Mouse (Mus musculus): ENCODE measurements around the gene Ccdc7a. TPM values are rescaled to one million over a fixed set of nuclear protein-coding genes. Genes with fewer than 3 reads are reported as not detected.

Ccdc7a gene
- polyA plus RNA-seq, 1 experiment from 2014 or later = not detected

DNA sequence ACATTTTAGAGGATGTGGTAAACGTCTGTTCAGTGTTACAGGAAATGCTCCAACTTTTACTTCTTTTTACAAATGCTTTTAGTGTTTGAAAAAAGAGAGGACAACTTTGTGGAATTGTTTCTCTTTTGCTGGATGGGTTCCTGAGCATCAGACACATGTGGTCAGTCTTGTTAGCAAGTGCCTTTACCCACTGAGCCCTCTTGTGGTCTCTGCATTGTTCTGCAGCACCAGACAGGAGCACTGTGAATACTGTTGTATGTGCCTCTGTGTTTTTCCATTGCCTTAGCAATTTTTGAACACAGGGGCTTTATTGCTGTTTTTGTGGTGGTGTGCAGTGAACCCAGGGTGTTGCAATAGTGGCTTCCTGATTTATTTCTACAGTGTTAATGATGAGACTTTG is 340.5 kb downstream of the Ccdc7a start:
- Histone ChIP-seq H3K36me3 (peaks cover 72% of the 10 kb centered on the region), H3K4me3 (no peak overlapping the region), H3K27me3 (ENCODE audit: insufficient read depth, poor library complexity, severe bottlenecking) (no peaks in the 10 kb centered on the region), H3K9me3 (no peaks in the 10 kb centered on the region), H3K4me1 (no peaks in the 10 kb centered on the region), H3K27ac (no peak overlapping the region)
- no peak for DNase-seq (ENCODE audit: low spot score)
- WGBS = 58% methylated on average over 1 of the region's 1 CpGs

- Histone ChIP-seq H3K4me1 (no peaks in the 10 kb centered on the region), H3K4me3 (no peak overlapping the region), H3K27ac (no peak overlapping the region), H3K36me3 (peaks cover 91% of the 10 kb centered on the region), H3K27me3 (ENCODE audit: insufficient read depth, poor library complexity, severe bottlenecking) (no peaks in the 10 kb centered on the region), H3K9me3 (no peaks in the 10 kb centered on the region)
- no peak for DNase-seq (ENCODE audit: low spot score)
Measured at GRCm38 (mm10) chr8:128716184-128716583, 349.1 kb downstream of the Ccdc7a start.

- Histone ChIP-seq H3K4me3 (no peak overlapping the region), H3K27me3 (ENCODE audit: insufficient read depth, poor library complexity, severe bottlenecking) (no peaks in the 10 kb centered on the region), H3K4me1 (no peaks in the 10 kb centered on the region), H3K9me3 (no peaks in the 10 kb centered on the region), H3K27ac (no peak overlapping the region), H3K36me3 (peaks cover 70% of the 10 kb centered on the region)
- 46% methylated on average over 3 of the region's 3 CpGs for WGBS
- DNase-seq (ENCODE audit: low spot score) = peak; percentile 82
Measured at GRCm38 (mm10) chr8:128709261-128709660, 356.1 kb downstream of the Ccdc7a start.

GRCm38 (mm10) chr8:128704836-128705235 is 360.5 kb downstream of the Ccdc7a start:
- Histone ChIP-seq H3K27me3 (ENCODE audit: insufficient read depth, poor library complexity, severe bottlenecking) (no peaks in the 10 kb centered on the region), H3K9me3 (no peaks in the 10 kb centered on the region), H3K36me3 (peaks cover 30% of the 10 kb centered on the region), H3K4me1 (peaks cover 14% of the 10 kb centered on the region; the same call in 1 of the 2 replicates), H3K27ac (no peak overlapping the region), H3K4me3 (no peak overlapping the region)
- WGBS = 89% methylated on average over 2 of the region's 2 CpGs
- no peak for DNase-seq (ENCODE audit: low spot score)

DNA sequence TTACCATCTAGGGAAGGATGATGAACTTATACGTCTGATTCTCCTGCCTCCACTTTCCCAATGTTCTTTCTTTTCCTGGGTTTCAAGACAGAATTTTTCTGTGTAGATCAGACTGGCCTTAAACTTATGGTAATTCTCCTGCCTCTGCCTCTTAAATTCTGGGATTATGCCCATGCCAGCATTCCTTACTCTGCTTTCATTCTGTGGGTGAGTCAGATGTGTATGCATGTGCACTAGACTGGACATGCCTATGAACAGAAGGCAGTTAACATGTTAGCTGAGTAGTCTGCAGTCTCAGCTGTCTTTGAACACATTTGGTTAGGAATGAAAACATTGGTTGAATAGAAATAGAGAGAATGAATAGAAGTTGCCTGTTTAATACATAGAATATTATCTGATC is 360.9 kb downstream of the Ccdc7a start:
- peaks cover 19% of the 10 kb centered on the region; the same call in 1 of the 2 replicates for H3K4me1 ChIP-seq
- 82% methylated on average over 1 of the region's 1 CpGs for WGBS
- no peak overlapping the region for H3K4me3 ChIP-seq
- no peaks in the 10 kb centered on the region for H3K9me3 ChIP-seq
- DNase-seq (ENCODE audit: low spot score) = no peak
- peaks cover 30% of the 10 kb centered on the region for H3K36me3 ChIP-seq
- no peaks in the 10 kb centered on the region for H3K27me3 ChIP-seq (ENCODE audit: insufficient read depth, poor library complexity, severe bottlenecking)
- H3K27ac ChIP-seq = no peak overlapping the region

- Histone ChIP-seq H3K4me3 (no peak overlapping the region), H3K36me3 (0 out of 2 replicates have a peak, but pooled peaks cover 3% of the 10 kb centered on the region), H3K27ac (no peak overlapping the region), H3K27me3 (ENCODE audit: insufficient read depth, poor library complexity, severe bottlenecking) (no peaks in the 10 kb centered on the region), H3K4me1 (peaks cover 27% of the 10 kb centered on the region), H3K9me3 (no peaks in the 10 kb centered on the region)
- WGBS = 68% methylated on average over 3 of the region's 3 CpGs
- DNase-seq (ENCODE audit: low spot score) = no peak
Measured at GRCm38 (mm10) chr8:128697945-128698344, 367.4 kb downstream of the Ccdc7a start.

- H3K4me3 ChIP-seq = no peak overlapping the region
- DNase-seq (ENCODE audit: low spot score) = no peak
- H3K27me3 ChIP-seq (ENCODE audit: insufficient read depth, poor library complexity, severe bottlenecking) = no peaks in the 10 kb centered on the region
- 93% methylated on average over 1 of the region's 1 CpGs for WGBS
- no peak overlapping the region for H3K27ac ChIP-seq
- no peaks in the 10 kb centered on the region for H3K9me3 ChIP-seq
- 0 out of 2 replicates have a peak, but pooled peaks cover 3% of the 10 kb centered on the region for H3K36me3 ChIP-seq
- H3K4me1 ChIP-seq = peaks cover 25% of the 10 kb centered on the region
Measured at GRCm38 (mm10) chr8:128696701-128697397, 368.5 kb downstream of the Ccdc7a start.

GRCm38 (mm10) chr8:128690056-128690455 is 375.3 kb downstream of the Ccdc7a start:
- 89% methylated on average over 1 of the region's 1 CpGs for WGBS
- no peak overlapping the region for H3K4me3 ChIP-seq
- H3K27ac ChIP-seq = no peak overlapping the region
- no peaks in the 10 kb centered on the region for H3K9me3 ChIP-seq
- peaks cover 17% of the 10 kb centered on the region for H3K4me1 ChIP-seq
- H3K27me3 ChIP-seq (ENCODE audit: insufficient read depth, poor library complexity, severe bottlenecking) = no peaks in the 10 kb centered on the region
- DNase-seq (ENCODE audit: low spot score) = no peak
- H3K36me3 ChIP-seq = no peaks in the 10 kb centered on the region

DNA sequence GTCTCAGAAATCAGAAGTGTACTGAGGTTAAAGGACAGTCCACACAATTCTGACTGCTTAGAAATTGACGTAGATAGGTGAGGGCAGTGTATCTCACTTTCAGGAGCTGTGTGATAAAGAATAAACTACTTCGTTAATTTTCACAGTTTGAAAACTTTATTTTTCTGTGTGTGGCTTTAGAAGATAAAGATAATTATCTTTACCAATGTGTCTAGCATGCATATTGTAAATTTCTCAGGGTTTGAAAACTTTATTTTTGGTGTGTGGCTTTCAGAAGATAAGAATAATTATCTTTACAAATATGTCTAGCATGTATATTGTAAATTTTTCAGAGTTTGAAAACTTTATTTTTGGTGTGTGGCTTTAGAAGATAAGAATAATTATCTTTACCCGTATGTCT is 376.6 kb downstream of the Ccdc7a start:
- H3K9me3 ChIP-seq = no peaks in the 10 kb centered on the region
- H3K36me3 ChIP-seq = no peaks in the 10 kb centered on the region
- DNase-seq (ENCODE audit: low spot score) = no peak
- no peak overlapping the region for H3K4me3 ChIP-seq
- WGBS = 65% methylated on average over 3 of the region's 3 CpGs
- H3K4me1 ChIP-seq = peaks cover 17% of the 10 kb centered on the region
- H3K27ac ChIP-seq = no peak overlapping the region
- no peaks in the 10 kb centered on the region for H3K27me3 ChIP-seq (ENCODE audit: insufficient read depth, poor library complexity, severe bottlenecking)

DNA sequence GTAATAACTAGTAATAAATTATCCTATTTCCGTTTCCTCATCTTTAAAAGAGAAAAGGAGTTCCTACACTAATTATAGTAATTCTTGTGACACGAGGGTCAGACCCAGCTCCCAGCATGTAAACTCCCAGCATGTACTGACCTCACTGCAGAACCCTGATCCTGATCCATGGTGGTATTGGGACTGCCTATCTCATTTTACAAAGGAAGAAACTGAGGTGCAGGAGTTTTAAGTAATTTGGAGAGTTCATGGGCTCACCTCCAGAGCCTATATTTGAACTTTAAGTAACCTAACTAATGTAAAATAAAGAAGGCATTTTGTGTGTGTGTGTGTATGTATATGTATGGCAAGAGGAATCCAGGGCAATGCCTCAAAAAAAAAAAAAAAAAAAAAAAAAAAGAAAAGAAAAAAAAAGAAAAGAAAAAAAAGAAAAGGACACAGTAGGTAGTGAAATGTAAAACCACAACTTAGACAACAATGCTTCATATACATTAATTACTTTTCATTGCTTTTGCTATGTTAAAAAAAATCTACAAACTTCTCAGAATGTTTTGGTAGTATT is 378.8 kb downstream of the Ccdc7a start:
- DNase-seq (ENCODE audit: low spot score) = no peak
- Histone ChIP-seq H3K27me3 (ENCODE audit: insufficient read depth, poor library complexity, severe bottlenecking) (no peaks in the 10 kb centered on the region), H3K4me3 (peak overlapping the region; percentile 85), H3K4me1 (peaks cover 17% of the 10 kb centered on the region), H3K9me3 (no peaks in the 10 kb centered on the region), H3K36me3 (no peaks in the 10 kb centered on the region), H3K27ac (peak overlapping the region; percentile 99)
- WGBS = 0% methylated on average over 2 of the region's 2 CpGs

GRCm38 (mm10) chr8:128685507-128686428 is 379.5 kb downstream of the Ccdc7a start, which contains the start of gene Itgb1:
Gene Itgb1, plus strand, starts transcription at chr8:128685654.
- WGBS = under 1% methylated on average over 105 of the region's 113 CpGs
- H3K36me3 ChIP-seq = no peaks in the 10 kb centered on the region
- H3K4me3 ChIP-seq = peak within 1 kb of the TSS; percentile 85
- peaks cover 17% of the 10 kb centered on the region for H3K4me1 ChIP-seq
- H3K27me3 ChIP-seq (ENCODE audit: insufficient read depth, poor library complexity, severe bottlenecking) = no peaks in the 10 kb centered on the region
- H3K27ac ChIP-seq = peak within 1 kb of the TSS; percentile 99
- no peaks in the 10 kb centered on the region for H3K9me3 ChIP-seq
- peak; percentile 97 for DNase-seq (ENCODE audit: low spot score)

DNA sequence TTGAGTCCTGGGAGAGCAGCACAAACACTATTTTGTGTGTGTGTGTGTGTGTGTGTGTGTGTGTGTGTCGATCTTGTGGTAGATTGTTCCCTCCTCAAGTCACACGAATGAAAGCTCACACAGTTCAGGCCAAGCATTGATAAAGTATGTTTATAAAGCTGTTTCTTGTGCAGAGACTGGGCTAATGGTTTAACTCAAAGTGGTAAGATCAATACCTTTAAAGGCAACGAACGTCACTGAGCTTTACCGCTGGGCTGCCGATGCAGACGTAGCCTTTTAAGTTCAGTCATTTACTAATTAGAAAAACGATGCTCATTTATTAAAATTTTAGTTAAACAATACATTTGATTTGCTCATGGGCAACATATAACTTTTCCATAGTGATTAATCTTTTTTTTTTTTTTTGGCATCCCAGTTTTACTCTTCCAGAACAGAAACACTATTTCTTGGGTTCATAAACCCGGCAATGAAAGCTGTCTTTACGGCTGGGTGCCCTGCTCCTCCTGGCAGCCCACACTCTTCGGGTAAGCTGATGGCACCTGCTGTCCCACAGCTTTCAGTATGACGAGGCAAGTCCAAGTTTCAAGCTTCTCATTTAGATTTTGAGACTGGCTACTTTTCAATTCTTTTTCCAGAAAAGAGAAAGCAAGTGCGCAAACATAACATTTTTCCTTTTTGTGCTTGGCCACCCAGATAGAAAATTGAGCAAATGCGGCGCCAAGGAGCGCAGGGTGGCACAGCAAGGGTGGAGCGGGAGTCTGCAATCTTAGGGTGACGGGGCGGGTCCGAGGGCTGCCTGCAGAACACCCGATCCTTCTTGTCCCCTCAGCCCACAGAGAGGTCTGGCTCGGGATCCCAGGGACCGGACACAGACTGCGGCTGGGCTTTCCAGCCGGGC is 380.5 kb downstream of the Ccdc7a start:
- Histone ChIP-seq H3K36me3 (no peaks in the 10 kb centered on the region), H3K27me3 (ENCODE audit: insufficient read depth, poor library complexity, severe bottlenecking) (no peaks in the 10 kb centered on the region), H3K4me1 (peaks cover 14% of the 10 kb centered on the region), H3K27ac (peak overlapping the region; percentile 99), H3K9me3 (no peaks in the 10 kb centered on the region), H3K4me3 (peak overlapping the region; percentile 85)
- 11% methylated on average over 25 of the region's 25 CpGs for WGBS
- DNase-seq (ENCODE audit: low spot score) = no peak

Data from heart, embryonic 10.5 days (tissue).